8 mouse cellular contexts compared by ENCODE assay signal in the genomic region with DNA sequence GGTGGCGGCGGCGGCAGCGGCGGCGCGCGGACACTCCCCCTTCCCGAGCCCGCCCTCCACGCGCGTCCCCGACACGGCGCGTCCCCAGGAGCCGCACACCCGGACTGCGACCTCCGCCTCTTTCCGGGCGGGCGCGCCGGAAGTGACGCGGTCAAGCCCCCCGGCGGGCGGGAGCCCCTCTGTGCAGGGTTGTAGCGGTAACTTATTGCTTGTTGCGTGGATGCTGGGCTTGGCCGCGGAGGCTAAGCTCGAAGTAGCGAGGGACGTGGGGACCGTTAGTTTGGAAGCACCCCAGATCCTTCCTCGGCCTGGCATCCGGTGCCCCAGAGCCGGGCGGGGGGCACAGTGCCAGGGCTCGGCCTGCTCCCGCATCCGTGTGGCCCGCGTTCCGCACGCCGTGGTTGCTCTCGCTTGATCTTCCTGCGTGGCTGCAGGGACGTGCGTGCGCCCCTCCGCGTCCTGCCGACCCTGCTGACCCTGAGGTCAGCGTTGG. TPM values are rescaled to one million over a fixed set of nuclear protein-coding genes. Genes with fewer than 3 reads are reported as not detected.
A peak's percentile ranks its signal among the peaks of the same experiment; 100 is the strongest.
DNase-seq lines count a peak whose midpoint lies in the region; ATAC-seq and TF ChIP-seq lines count a peak whose summit lies in the region.

A gene (minus strand): TSS at position 90 of the 493 bp plus-strand sequence.

- peak; percentile 99 for ATAC-seq in kidney, embryonic 15.5 days (replicated peaks; ENCODE audit: low FRiP score)
- ATAC-seq in monocyte, adult 5-6 weeks (replicated peaks; ENCODE audit: insufficient number of reproducible peaks, low FRiP score, low TSS enrichment, poor library complexity, severe bottlenecking) = peak; percentile 70

- no peak for TF ChIP-seq POLR2A in bone marrow macrophage, adult 2 months (IDR thresholded peaks at IDR 0.05; ENCODE audit: borderline replicate concordance, low read depth, low read length)
- peak; percentile 68 for TF ChIP-seq POLR2A in embryonic fibroblast, embryonic 13.5 days (IDR thresholded peaks at IDR 0.05; ENCODE audit: low read depth, low read length)

- no peaks in the 10 kb centered on the region for H3K36me3 ChIP-seq in heart, embryonic 10.5 days
- H3K36me3 ChIP-seq in kidney, embryonic 15.5 days = no peaks in the 10 kb centered on the region

- H3K27me3 ChIP-seq in heart, embryonic 10.5 days (ENCODE audit: insufficient read depth, poor library complexity, severe bottlenecking) = no peaks in the 10 kb centered on the region
- no peaks in the 10 kb centered on the region for H3K27me3 ChIP-seq in kidney, embryonic 15.5 days

- H3K4me2 ChIP-seq in kidney, embryonic 15.5 days = peak within 1 kb of the TSS; percentile 87

- peak within 1 kb of the TSS; percentile 75 for H3K27ac ChIP-seq in bone marrow macrophage, adult 2 months (ENCODE audit: insufficient read depth, low read depth, low read length)
- peak within 1 kb of the TSS; percentile 52 for H3K27ac ChIP-seq in embryonic fibroblast, embryonic 13.5 days (ENCODE audit: insufficient read depth, low read length)
- H3K27ac ChIP-seq in heart, embryonic 10.5 days = peak within 1 kb of the TSS; percentile 95
- H3K27ac ChIP-seq in kidney, embryonic 15.5 days = peak within 1 kb of the TSS; percentile 96

- peak within 1 kb of the TSS; percentile 92 for H3K9ac ChIP-seq in kidney, embryonic 15.5 days

- peak; percentile 92 for DNase-seq in A20 (ENCODE audit: low read depth, low spot score)
- peak; percentile 94 for DNase-seq in heart, embryonic 10.5 days (ENCODE audit: low spot score)
- DNase-seq in liver = peak; percentile 84
- DNase-seq in spleen, postnatal 4 days (ENCODE audit: low spot score in 2 of 2) = peak; percentile 80 to 91

- peak within 1 kb of the TSS; percentile 93 for H3K4me3 ChIP-seq in bone marrow macrophage, adult 2 months (ENCODE audit: insufficient read depth, low read length)
- peak within 1 kb of the TSS; percentile 97 for H3K4me3 ChIP-seq in embryonic fibroblast, embryonic 13.5 days (ENCODE audit: insufficient read depth, low read length)
- peak within 1 kb of the TSS; percentile 95 for H3K4me3 ChIP-seq in heart, embryonic 10.5 days
- H3K4me3 ChIP-seq in kidney, embryonic 15.5 days (replicated peaks) = peak within 1 kb of the TSS; percentile 86

- H3K9me3 ChIP-seq in heart, embryonic 10.5 days = no peaks in the 10 kb centered on the region
- H3K9me3 ChIP-seq in kidney, embryonic 15.5 days (replicated peaks) = no peaks in the 10 kb centered on the region

- under 1% methylated on average over 60 of the region's 60 CpGs for WGBS in heart, embryonic 10.5 days
- whole genome bisulfite sequencing in kidney, embryonic 15.5 days = under 1% methylated on average over 46 of the region's 60 CpGs

- no peak for TF ChIP-seq CTCF in bone marrow macrophage, adult 2 months (IDR thresholded peaks at IDR 0.05; ENCODE audit: low read depth, low read length)
- TF ChIP-seq CTCF in embryonic fibroblast, embryonic 13.5 days (IDR thresholded peaks at IDR 0.05; ENCODE audit: borderline replicate concordance, insufficient read depth, low read length) = no peak

- peaks cover 12% of the 10 kb centered on the region for H3K4me1 ChIP-seq in bone marrow macrophage, adult 2 months (ENCODE audit: control insufficient read depth, insufficient read depth, low read length)
- no peaks in the 10 kb centered on the region for H3K4me1 ChIP-seq in embryonic fibroblast, embryonic 13.5 days (ENCODE audit: control insufficient read depth, insufficient read depth, low read length)
- H3K4me1 ChIP-seq in heart, embryonic 10.5 days = peaks cover 10% of the 10 kb centered on the region
- peaks cover 13% of the 10 kb centered on the region; the same call in 1 of the 2 replicates for H3K4me1 ChIP-seq in kidney, embryonic 15.5 days

RNA-seq across cellular contexts. Expression of the gene that starts here (rescaled TPM):
- polyA plus RNA-seq in bone marrow macrophage, adult 2 months (2012; ENCODE audit: insufficient read depth, insufficient read length, missing spikeins) = 107 and 120 TPM in 2 replicates
- polyA plus RNA-seq in embryonic fibroblast, embryonic 13.5 days (2011; ENCODE audit: insufficient read length, low read depth, missing spikeins) = 56.9 and 78.5 TPM in 2 replicates
- polyA plus RNA-seq in heart, embryonic 10.5 days (2016; fragmentation: Nextera tagmentation; extraction: Ambion mirVana) = 50.0 and 52.9 TPM in 2 replicates
- 60.9 and 62.5 TPM in 2 replicates for polyA plus RNA-seq in kidney, embryonic 15.5 days (2015; fragmentation: Nextera tagmentation; extraction: Ambion mirVana)
- 91.4 to 161 TPM (median 99.1 TPM) in 3 replicates for total RNA-seq in monocyte, adult 5-6 weeks (2017)

Comparison
In these comparisons a context has a peak if more than half of its experiments do, and no peak if none do; other contexts are left out.
1. Peak in every context shown above with its lines: DNase-seq, ATAC-seq, H3K4me3 ChIP-seq and H3K27ac ChIP-seq.